Mouse (Mus musculus) c-Kit-positive CD71-positive TER-119-positive erythroid progenitor cells, embryonic 14.5 days (primary cell): ENCODE data around the gene 0610030E20Rik.
A peak's percentile ranks its signal among the peaks of the same experiment; 100 is the strongest.

ENCODE experiments used
- DNase-seq: peaks from one replicate; pipeline ENCODE4 v3.0.0-alpha.2; 2013; ENCODE audit warnings: low spot score

The 0610030E20Rik gene

GRCm38 (mm10) chr6:72392341-72392740, 45.2 kb downstream of the 0610030E20Rik start:
- DNase-seq, result no peak

- DNase-seq, result no peak
Observed at GRCm38 (mm10) chr6:72396837-72397251, 49.7 kb downstream of the 0610030E20Rik start.

- no peak for DNase-seq
Observed at GRCm38 (mm10) chr6:72399967-72400366, 52.9 kb downstream of the 0610030E20Rik start.

GRCm38 (mm10) chr6:72401875-72402274, 54.8 kb downstream of the 0610030E20Rik start:
- DNase-seq, result peak; percentile 77
